Mouse (Mus musculus) hindbrain, embryonic 14.5 days (tissue): ENCODE measurements at regions not wholly inside any gene's neighbourhood (a gene's known extent, or its start where the extent isn't known, plus 50 kb on each side); places are given as distances from the start of the nearest gene placed in this dataset.

ENCODE experiments used
- ATAC-seq: fragments of 200-750 bp; cut with Nextera tagmentation; 2 replicates; pipeline ENCODE4 v1.8.0; 2017; ENCODE audit warnings: moderate number of reproducible peaks, mild to moderate bottlenecking, moderate TSS enrichment, moderate library complexity; ENCODE audit not compliant: low FRiP score
- DNase-seq: peaks from one replicate; pipeline ENCODE4 v3.0.0-alpha.2; 2015; ENCODE audit warnings: low spot score
- H3K27ac ChIP-seq: fragments of 300-500 bp; sonication (generic); 2 replicates; pipeline ENCODE4 v1.5.1; 2014; ENCODE audit warnings: mild to moderate bottlenecking, moderate library complexity
- H3K27me3 ChIP-seq: fragments of 300-500 bp; sonication (generic); 2 replicates; pipeline ENCODE4 v1.6.1; 2014; ENCODE audit warnings: mild to moderate bottlenecking, low read length, mixed read lengths; ENCODE audit not compliant: control insufficient read depth, insufficient read depth
- H3K36me3 ChIP-seq: fragments of 300-500 bp; sonication (generic); replicated peaks from 2 replicates; pipeline ENCODE4 v1.6.1; 2014; ENCODE audit not compliant: control insufficient read depth, insufficient read depth
- H3K4me1 ChIP-seq: fragments of 300-500 bp; sonication (generic); replicated peaks from 2 replicates; pipeline ENCODE4 v1.6.1; 2014; ENCODE audit warnings: antibody characterized with exemption, low read length, mixed read lengths; ENCODE audit not compliant: control insufficient read depth, insufficient read depth
- H3K4me2 ChIP-seq: fragments of 300-500 bp; sonication (generic); replicated peaks from 2 replicates; pipeline ENCODE4 v1.6.1; 2014; ENCODE audit warnings: mild to moderate bottlenecking, moderate library complexity
- H3K4me3 ChIP-seq: fragments of 300-500 bp; sonication (generic); replicated peaks from 2 replicates; pipeline ENCODE4 v1.5.1; 2014; ENCODE audit warnings: mild to moderate bottlenecking, low read length
- H3K9ac ChIP-seq: fragments of 300-500 bp; sonication (generic); 2 replicates; pipeline ENCODE4 v1.6.1; 2014
- H3K9me3 ChIP-seq: fragments of 300-500 bp; sonication (generic); 2 replicates; pipeline ENCODE4 v1.6.1; 2016; ENCODE audit warnings: low read length; ENCODE audit not compliant: control insufficient read depth
- WGBS: fragments of 180-500 bp; shearing (Covaris S2); extraction: QIAGEN DNeasy Blood & Tissue Kit; methylation state at CpG from one replicate; pipeline ENCODE4 v1.1.7; 2014; 5-methylcytosine and 5-hydroxymethylcytosine counted together

- Histone ChIP-seq H3K36me3 (no peaks in the 10 kb centered on the region; the same call in 1 of the 2 replicates), H3K27ac (peak overlapping the region; percentile 83), H3K27me3 (no peaks in the 10 kb centered on the region), H3K9me3 (no peaks in the 10 kb centered on the region), H3K4me3 (peak overlapping the region; percentile 26), H3K4me1 (peaks cover 30% of the 10 kb centered on the region), H3K4me2 (peak overlapping the region; percentile 58), H3K9ac (peak overlapping the region; percentile 39)
- ATAC-seq (peak; percentile 81), DNase-seq (peak; percentile 62)
- 28% methylated on average over 20 of the region's 20 CpGs for WGBS
These were observed 141.4 kb upstream of the Ubr2 start for GRCm38 (mm10) chr17:47151557-47152278.

- H3K4me3 ChIP-seq: peak overlapping the region; percentile 26
- 57% methylated on average over 5 of the region's 5 CpGs for WGBS
- peaks cover 30% of the 10 kb centered on the region for H3K4me1 ChIP-seq
- H3K9me3 ChIP-seq: no peaks in the 10 kb centered on the region
- DNase-seq (no peak), ATAC-seq (0 out of 2 replicates have a peak, but pooled peaks have one; percentile 23)
- H3K27ac ChIP-seq: peak overlapping the region; percentile 83
- H3K4me2 ChIP-seq: peak overlapping the region; percentile 58
- no peaks in the 10 kb centered on the region; the same call in 1 of the 2 replicates for H3K36me3 ChIP-seq
- H3K9ac ChIP-seq: peak overlapping the region; percentile 39
- no peaks in the 10 kb centered on the region for H3K27me3 ChIP-seq
These were observed 140.8 kb upstream of the Ubr2 start for GRCm38 (mm10) chr17:47151193-47151556.

GRCm38 (mm10) chr17:47150636-47151035 lies 140.3 kb upstream of the Ubr2 start:
- 0 out of 2 replicates have a peak overlapping the region, but pooled peaks have one; percentile 39 for H3K9ac ChIP-seq
- H3K27me3 ChIP-seq: no peaks in the 10 kb centered on the region
- ATAC-seq: no peak
- no peak for DNase-seq
- H3K4me2 ChIP-seq: peak overlapping the region; percentile 58; the same call in 1 of the 2 replicates
- H3K4me3 ChIP-seq: no peak overlapping the region
- no peaks in the 10 kb centered on the region for H3K9me3 ChIP-seq
- WGBS: 94% methylated on average over 6 of the region's 6 CpGs
- no peaks in the 10 kb centered on the region; the same call in 1 of the 2 replicates for H3K36me3 ChIP-seq
- H3K27ac ChIP-seq: peak overlapping the region; percentile 83
- H3K4me1 ChIP-seq: peaks cover 30% of the 10 kb centered on the region

GRCm38 (mm10) chr17:47149662-47150061 lies 139.3 kb upstream of the Ubr2 start:
- no peaks in the 10 kb centered on the region; the same call in 1 of the 2 replicates for H3K36me3 ChIP-seq
- 90% methylated on average over 13 of the region's 13 CpGs for WGBS
- no peaks in the 10 kb centered on the region for H3K27me3 ChIP-seq
- H3K4me1 ChIP-seq: peaks cover 35% of the 10 kb centered on the region
- H3K4me2 ChIP-seq: no peak overlapping the region
- H3K9me3 ChIP-seq: no peaks in the 10 kb centered on the region
- no peak overlapping the region for H3K9ac ChIP-seq
- no peak for DNase-seq
- no peak overlapping the region for H3K27ac ChIP-seq
- no peak overlapping the region for H3K4me3 ChIP-seq
- no peak for ATAC-seq

GRCm38 (mm10) chr17:47149158-47149557 lies 138.8 kb upstream of the Ubr2 start:
- H3K9me3 ChIP-seq: no peaks in the 10 kb centered on the region
- 94% methylated on average over 9 of the region's 9 CpGs for WGBS
- H3K27ac ChIP-seq: no peak overlapping the region
- no peak overlapping the region for H3K4me3 ChIP-seq
- H3K4me2 ChIP-seq: no peak overlapping the region
- no peaks in the 10 kb centered on the region; the same call in 1 of the 2 replicates for H3K36me3 ChIP-seq
- H3K4me1 ChIP-seq: peaks cover 40% of the 10 kb centered on the region
- H3K27me3 ChIP-seq: no peaks in the 10 kb centered on the region
- ATAC-seq (no peak), DNase-seq (no peak)
- no peak overlapping the region for H3K9ac ChIP-seq

- Histone ChIP-seq H3K9ac (no peak overlapping the region), H3K4me1 (peaks cover 43% of the 10 kb centered on the region)
These were observed 136.3 kb upstream of the Ubr2 start for GRCm38 (mm10) chr17:47146640-47147039.

GRCm38 (mm10) chr17:47145590-47145989 lies 135.2 kb upstream of the Ubr2 start:
- no peak overlapping the region for H3K4me3 ChIP-seq
- H3K9ac ChIP-seq: no peak overlapping the region
- H3K36me3 ChIP-seq: no peaks in the 10 kb centered on the region; the same call in 1 of the 2 replicates
- DNase-seq (no peak), ATAC-seq (no peak)
- 98% methylated on average over 16 of the region's 16 CpGs for WGBS
- H3K27me3 ChIP-seq: no peaks in the 10 kb centered on the region
- peaks cover 32% of the 10 kb centered on the region for H3K4me1 ChIP-seq
- no peak overlapping the region for H3K27ac ChIP-seq
- H3K9me3 ChIP-seq: no peaks in the 10 kb centered on the region
- no peak overlapping the region for H3K4me2 ChIP-seq

More at GRCm38 (mm10) chr17:47146640-47147039, 136.3 kb upstream of the Ubr2 start:
- Histone ChIP-seq H3K27me3 (no peaks in the 10 kb centered on the region), H3K27ac (no peak overlapping the region), H3K9me3 (no peaks in the 10 kb centered on the region), H3K4me2 (no peak overlapping the region), H3K4me3 (no peak overlapping the region), H3K36me3 (no peaks in the 10 kb centered on the region; the same call in 1 of the 2 replicates)
- DNase-seq: no peak
- WGBS: 96% methylated on average over 4 of the region's 4 CpGs
- ATAC-seq: no peak

GRCm38 (mm10) chr17:47144996-47145395 lies 134.6 kb upstream of the Ubr2 start:
- DNase-seq: no peak
- ATAC-seq: no peak
- 86% methylated on average over 9 of the region's 9 CpGs for WGBS
- Histone ChIP-seq H3K4me2 (peak overlapping the region; percentile 96; the same call in 1 of the 2 replicates), H3K27me3 (no peaks in the 10 kb centered on the region), H3K4me3 (no peak overlapping the region), H3K9ac (peak overlapping the region; percentile 96; the same call in 1 of the 2 replicates), H3K36me3 (no peaks in the 10 kb centered on the region; the same call in 1 of the 2 replicates), H3K9me3 (no peaks in the 10 kb centered on the region), H3K4me1 (peaks cover 28% of the 10 kb centered on the region), H3K27ac (no peak overlapping the region)

GRCm38 (mm10) chr17:47144460-47144859 lies 134.1 kb upstream of the Ubr2 start:
- Histone ChIP-seq H3K4me1 (peaks cover 29% of the 10 kb centered on the region), H3K27me3 (no peaks in the 10 kb centered on the region), H3K4me3 (no peak overlapping the region), H3K36me3 (no peaks in the 10 kb centered on the region; the same call in 1 of the 2 replicates), H3K9ac (peak overlapping the region; percentile 96), H3K4me2 (peak overlapping the region; percentile 96), H3K27ac (peak overlapping the region; percentile 47; the same call in 1 of the 2 replicates), H3K9me3 (no peaks in the 10 kb centered on the region)
- DNase-seq (peak; percentile 44), ATAC-seq (no peak)
- WGBS: 56% methylated on average over 7 of the region's 7 CpGs
